Mouse (Mus musculus) kidney, adult 2 months (tissue): ENCODE measurements at regions not wholly inside any gene's neighbourhood (a gene's known extent, or its start where the extent isn't known, plus 50 kb on each side); places are given as distances from the start of the nearest gene placed in this dataset.

Source experiments
- CTCF ChIP-seq: fragments of 200-500 bp; conservative IDR thresholded peaks from 2 replicates; pipeline ENCODE4 v1.5.1; 2011; ENCODE audit warnings: low read depth, mild to moderate bottlenecking, control low read depth, low read length, moderate library complexity, mixed read lengths; ENCODE audit not compliant: insufficient read depth, insufficient read length
- POLR2A ChIP-seq: fragments of 200-500 bp; IDR thresholded peaks from one replicate; pipeline ENCODE4 v1.6.1; 2011; ENCODE audit warnings: low read depth, low read length, control low read depth

- TF ChIP-seq CTCF (no peak), POLR2A (no peak)
These were observed 965.5 kb upstream of the Tenm2 start for GRCm38 (mm10) chr11:38201136-38201741.
